Mouse (Mus musculus) gastrocnemius, postnatal 14 days (tissue): ENCODE measurements around the gene Ncapd2. TPM values are rescaled to one million over a fixed set of nuclear protein-coding genes. Genes with fewer than 3 reads are reported as not detected.
A peak's percentile ranks its signal among the peaks of the same experiment; 100 is the strongest.
"Not testable (repeated sequence)": the region's sequence is repeated elsewhere in the genome, so short reads cannot be mapped to it uniquely, and the experiment has no call there.

ENCODE experiments used
- DNase-seq: peaks from one replicate; pipeline ENCODE4 v3.0.0; 2021; ENCODE audit warnings: mixed read lengths
- intact Hi-C: fragments of 180-260 bp; cut with DNase I; formaldehyde crosslinking; loops from one replicate; pipeline ENCODE4 v1.15.1; 2025; ENCODE audit warnings: low total_unique reads
- total RNA-seq, 2 experiments: library from RNA; stranded (reverse); gene quantifications; 2 replicates each; pipeline ENCODE4 v1.2.3; 2021

Gene Ncapd2
- total RNA-seq, 2 experiments from 2014 or later, result 18.4 to 18.7 TPM

DNA sequence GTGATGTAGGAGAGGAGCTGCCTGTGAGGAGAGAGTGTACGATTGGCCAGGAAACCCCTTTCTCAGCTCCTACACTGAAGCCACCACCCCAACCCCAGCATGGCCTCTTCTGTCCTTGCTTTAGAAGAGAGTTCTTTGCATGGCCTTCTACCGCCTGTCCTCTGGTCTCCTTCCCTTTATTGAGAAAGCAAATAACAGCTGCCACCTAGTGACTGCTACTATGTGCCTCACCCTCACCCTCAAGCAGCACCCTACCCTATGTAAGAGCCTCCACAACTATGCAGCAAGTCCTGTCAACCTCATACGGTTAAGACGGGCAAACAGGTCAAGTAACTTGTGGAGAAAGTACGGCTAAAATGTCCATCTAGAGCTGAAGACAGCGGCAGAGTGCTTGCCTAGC lies 21.3 kb downstream of the Ncapd2 start:
- intact Hi-C loops, result no loop called here
- DNase-seq, result no peak

DNA sequence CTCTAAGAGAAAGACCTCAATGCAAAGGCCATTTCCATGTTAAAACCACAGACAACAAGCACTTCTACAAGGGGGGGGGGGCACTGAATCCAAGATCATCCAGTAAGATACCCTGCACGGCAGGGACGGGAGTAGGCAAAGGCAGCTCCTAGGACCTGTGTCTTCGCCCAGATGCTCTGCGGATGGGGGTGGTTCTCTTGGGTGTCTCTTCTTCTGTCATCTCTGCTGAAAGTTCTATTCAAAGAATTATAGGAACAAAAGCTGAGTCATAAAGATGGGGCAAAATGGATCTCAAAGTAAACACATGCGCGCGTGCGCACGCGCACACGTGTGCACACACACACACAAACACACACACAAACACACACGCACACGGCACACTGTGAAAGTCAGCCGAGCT lies 23.4 kb downstream of the Ncapd2 start:
- DNase-seq, result no peak
- intact Hi-C loops, result no loop called here

DNA sequence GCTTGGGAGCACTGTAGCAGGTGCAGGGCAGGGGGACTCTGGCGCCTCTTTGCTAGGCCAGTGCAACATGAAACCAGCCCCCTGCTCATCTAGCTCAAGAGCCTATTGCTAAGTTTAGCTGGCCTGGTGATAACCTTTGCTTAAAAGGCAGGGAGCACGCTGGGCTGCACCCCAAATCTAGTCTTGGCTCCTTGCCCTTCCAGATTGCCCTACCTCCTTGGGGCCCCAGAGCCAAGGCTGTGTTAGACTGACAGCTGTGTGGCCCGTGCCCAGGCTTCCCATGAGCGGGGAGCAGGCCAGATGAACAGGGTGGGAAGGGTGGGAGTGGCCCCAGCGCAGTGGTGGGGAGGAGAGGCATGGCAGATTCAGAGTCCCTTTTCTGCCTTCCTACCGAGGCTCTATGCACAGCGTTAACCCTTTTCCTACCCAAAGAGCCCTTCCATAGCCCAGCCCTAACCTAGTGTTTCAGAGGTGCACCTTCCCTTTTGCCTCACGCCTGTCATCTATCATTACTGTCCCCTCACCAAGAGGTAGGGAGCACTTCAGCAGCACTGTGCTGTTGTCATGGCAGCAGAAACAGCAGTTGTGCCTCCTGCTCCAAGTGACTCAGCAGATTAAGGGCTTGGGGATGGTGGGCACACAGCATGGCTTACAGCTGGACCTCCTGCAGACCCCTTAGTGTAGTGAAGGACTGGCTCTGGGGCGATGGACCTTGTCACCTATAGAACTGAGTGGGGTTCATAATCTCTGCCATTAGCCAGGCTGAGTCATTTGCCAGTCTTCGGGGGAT lies 24.4 kb downstream of the Ncapd2 start:
- peak; percentile 88 for DNase-seq
- intact Hi-C loops, result no loop called here

DNA sequence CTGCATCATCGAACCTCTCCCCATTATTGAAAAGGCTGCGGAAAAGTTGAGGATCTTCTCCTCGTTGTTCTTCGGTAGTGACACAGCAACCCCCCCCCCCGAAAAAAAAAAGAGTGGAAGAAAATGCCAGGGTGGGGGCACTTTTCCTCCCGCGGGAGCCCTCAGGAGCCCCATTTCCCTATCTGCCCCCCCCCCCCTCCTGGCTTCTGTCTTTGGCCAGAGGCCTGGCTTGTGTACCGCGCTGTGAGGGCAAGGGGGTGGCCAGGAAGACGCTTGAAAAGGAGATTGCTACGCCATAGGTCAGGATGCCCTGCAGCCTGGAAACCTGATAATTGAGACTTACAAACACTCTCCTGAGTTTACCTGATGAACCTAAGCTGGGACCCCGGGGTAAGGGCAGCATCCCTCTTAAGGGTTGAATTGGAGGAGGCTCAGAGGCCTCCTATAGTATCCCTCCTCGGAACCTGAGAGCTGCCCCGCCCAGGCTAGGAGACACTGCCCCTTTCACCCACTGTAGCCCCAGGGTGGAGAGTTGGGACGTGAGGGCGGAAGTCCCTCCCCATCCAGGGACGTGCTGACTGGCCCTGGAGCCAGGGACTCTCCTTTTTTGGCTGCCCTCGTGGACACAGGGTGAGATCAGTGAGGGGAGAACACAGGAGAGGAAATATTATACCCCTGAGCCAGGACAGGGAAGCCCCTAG lies 25.3 kb downstream of the Ncapd2 start, which contains the start of gene Gapdh:
Gapdh (minus strand) TSS at position 417 of the 701 bp plus-strand sequence.
- intact Hi-C loops, result no loop called here
- peak; percentile 92 for DNase-seq

DNA sequence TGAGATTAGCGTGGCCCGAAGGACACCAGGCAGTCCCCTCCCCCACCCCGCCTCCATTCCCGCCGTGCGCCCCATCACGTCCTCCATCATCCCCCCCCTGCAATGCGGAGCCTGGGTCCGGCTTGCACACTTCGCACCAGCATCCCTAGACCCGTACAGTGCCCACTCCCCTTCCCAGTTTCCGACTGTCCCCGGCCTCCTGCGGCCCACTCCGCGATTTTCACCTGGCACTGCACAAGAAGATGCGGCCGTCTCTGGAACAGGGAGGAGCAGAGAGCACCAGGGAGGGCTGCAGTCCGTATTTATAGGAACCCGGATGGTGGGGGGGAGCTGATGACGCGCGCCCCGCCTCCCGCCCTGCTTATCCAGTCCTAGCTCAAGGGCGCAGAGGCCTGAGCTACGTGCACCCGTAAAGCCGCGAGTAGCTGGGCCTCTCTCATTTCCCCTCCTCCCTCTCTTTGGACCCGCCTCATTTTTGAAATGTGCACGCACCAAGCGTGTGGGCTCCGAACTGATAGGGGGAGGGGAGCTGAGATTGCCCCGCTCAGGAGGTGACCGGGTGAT lies 26.1 kb downstream of the Ncapd2 start:
- DNase-seq, result peak; percentile 97
- intact Hi-C loops, result no loop called here

DNA sequence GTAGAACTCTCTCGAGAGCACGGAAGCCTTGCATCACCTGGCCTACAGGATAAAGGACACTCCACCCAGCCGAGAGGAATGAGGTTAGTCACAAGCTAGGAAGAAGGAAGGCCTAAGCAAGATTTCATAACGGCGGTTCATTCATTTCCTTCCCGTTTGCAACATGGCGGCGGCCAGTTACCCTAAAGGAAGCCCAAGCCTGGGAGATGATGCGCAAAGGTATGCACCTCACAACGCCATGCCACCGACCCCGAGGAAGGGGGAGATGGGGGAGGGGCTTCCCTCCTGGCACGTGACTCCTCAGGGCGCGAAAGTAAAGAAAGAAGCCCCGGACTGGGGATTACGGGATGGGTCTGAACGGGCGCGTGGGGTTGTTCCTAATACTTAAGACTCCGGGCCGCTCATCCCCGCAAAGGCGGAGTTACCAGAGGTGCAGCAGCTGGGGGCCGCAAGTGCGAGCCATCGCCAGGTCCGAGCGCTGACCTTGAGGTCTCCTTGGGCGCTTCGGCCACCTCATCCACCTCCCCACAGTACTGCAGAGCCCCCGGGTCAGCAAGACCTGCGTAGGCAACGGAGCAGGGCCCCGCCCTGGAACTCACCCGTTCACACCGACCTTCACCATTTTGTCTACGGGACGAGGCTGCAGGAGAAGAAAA lies 26.7 kb downstream of the Ncapd2 start:
- intact Hi-C loops, result no loop called here
- peak; percentile 55 for DNase-seq

DNA sequence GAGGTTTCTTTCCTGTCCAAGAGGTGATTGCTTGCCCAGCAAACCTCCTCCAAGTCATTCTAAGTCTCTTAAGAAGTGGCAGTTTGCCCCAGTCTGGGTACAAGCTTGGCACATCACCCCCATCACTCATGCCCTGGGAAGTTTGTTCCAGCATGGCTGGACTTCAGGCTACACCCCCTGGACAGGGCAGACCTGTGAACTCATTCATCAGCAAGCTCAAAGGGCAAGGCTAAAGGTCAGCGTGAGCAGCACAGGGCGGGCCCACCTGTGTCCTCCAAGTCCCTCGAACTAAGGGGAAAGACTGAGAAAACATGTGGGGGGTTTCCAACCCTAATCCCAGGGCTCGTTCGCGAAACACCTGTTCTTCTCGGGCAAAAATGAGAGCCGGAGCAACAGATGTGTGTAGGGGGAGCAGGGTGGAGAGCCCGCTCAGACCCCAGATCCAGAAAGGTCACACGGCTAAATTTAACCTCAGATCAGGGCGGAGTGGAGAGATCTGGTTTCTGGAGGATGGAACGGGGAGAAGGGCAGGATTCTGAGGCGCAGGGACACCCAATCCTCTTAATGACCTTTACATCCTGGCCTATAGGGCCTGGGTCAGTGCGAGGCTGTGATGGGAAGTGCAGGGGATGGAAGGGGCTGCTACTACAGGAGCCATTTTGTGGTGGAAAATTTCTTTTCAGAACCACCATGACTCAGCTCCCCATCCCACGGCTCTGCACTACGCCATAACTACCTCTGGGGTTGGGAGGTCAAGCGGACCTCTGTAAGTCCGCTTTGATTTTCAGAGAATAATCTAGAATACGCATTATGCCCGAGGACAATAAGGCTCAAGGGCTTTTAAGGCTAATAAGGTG lies 27.5 kb downstream of the Ncapd2 start:
- DNase-seq, result peak; percentile 58
- intact Hi-C loops, result no loop called here

DNA sequence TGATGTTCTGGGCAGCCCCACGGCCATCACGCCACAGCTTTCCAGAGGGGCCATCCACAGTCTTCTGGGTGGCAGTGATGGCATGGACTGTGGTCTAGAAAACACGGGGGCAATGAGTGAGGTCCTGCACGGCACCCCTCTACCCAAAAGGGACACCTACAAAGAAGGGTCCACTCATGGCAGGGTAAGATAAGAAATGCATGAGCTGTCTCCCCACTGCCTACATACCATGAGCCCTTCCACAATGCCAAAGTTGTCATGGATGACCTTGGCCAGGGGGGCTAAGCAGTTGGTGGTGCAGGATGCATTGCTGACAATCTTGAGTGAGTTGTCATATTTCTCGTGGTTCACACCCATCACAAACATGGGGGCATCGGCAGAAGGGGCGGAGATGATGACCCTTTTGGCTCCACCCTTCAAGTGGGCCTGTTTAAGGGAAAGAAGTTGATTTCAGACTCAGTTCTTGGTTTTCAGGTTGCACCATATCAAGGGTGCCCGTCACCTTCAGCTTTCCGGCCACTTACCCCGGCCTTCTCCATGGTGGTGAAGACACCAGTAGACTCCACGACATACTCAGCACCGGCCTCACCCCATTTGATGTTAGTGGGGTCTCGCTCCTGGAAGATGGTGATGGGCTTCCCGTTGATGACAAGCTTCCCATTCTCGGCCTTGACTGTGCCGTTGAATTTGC lies 28.7 kb downstream of the Ncapd2 start:
- DNase-seq, intact Hi-C loops: not testable (repeated sequence)

DNA sequence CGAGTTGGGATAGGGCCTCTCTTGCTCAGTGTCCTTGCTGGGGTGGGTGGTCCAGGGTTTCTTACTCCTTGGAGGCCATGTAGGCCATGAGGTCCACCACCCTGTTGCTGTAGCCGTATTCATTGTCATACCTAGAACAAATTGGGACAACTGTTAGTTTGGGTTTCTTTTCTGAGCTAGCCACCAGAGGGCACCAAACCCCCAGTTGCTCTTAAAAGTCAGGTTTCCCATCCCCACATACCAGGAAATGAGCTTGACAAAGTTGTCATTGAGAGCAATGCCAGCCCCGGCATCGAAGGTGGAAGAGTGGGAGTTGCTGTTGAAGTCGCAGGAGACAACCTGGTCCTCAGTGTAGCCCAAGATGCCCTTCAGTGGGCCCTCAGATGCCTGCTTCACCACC lies 29.5 kb downstream of the Ncapd2 start:
- intact Hi-C loops, result not testable (repeated sequence)

DNA sequence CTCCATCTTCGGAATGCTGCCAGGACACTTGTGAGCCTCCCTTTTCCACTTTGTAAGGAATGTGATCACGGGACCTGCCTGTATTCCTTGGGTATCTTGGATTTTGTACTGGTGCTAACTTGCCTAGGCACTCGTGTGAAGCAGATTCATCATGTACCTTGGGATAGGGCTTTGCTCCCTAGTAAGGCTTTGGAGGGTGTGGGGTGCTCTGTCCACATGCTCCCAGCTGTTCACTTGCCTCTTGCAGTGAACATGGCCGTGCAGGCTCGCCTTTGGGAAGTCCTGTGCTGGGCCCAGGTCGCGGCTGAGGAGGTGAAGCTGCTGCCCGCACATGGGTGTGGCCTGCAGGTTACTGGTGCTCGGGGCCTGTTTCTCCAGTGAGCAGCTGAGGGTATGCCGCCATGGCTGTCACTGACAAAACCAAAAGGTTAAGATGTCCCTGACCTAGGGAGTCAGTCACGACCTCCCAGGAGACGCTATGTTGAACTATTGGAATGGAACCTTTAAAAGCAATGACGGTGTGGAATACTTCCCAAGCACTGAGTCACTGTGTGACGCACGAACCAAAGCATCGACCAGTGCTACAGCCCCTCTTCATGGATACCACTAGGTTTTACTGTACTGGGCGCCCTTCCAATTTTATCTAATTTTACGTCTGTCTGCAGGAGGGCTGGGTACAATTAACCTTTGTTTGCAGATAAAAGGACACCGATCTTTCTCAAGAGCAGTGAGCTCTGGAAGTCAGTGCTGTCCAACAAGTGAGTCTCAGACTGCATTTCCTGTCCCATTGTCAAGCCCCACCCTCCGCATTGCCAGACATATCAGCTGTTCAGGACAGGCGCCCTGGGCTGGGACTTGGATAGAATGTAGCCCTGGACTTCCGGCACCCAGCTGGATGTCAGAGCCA lies 30.4 kb downstream of the Ncapd2 start:
- intact Hi-C loops, result no loop called here
- DNase-seq, result peak; percentile 77

More for the DNA sequence above, 29.5 kb downstream of the Ncapd2 start:
- DNase-seq, result peak; percentile 64

DNA sequence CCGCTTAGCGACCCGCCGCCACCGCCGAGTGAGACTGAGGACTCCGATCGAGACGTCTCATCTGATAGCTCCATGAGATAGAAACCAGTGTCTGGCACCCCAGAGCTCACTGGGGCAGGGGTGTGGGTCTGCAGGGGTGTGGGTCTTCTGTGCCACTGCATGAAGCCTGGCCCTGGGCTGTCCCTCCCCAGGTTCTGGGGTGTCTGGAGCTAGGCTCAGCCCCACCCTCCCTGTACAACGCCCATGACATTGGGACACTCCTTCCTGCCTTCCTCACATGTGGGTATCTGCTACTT lies 31.0 kb downstream of the Ncapd2 start:
- intact Hi-C loops, result no loop called here
- no peak for DNase-seq

DNA sequence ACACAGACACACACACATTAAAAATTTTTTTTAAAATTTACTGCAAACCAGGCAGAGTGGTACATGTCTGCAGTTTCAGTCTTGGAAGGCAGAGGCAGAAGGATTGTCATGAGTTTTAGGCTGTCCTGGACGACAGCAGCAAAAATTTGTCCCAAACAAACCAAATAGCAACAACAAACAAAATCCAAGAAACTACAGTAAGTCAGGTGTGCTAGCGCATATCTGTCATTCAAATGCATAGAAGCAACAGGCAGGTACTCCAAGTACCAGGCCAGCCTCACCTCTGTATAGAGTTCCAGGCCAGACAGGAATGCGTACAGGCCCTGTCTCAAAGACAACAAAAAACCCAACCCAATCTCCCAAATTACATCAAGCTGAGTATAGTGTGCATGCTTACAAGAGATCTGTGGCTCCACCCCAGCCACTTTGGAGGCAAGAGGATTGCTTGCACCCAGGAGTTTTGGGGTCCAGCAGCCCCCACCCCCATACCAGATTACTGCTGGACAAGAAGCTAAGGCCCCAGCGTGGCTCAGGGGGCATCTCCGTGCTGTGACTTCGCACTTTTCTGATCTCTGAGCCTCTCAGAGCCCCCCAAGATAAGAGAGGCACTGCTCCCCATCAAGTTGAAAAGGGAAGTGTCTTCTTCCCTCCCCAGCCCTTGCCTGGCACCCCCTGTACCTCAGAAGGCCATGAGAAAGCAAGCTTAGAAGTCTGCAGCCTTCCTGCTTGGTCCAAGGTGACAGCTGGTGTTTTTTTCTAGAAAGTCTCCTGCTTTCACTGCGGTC lies 31.5 kb downstream of the Ncapd2 start:
- intact Hi-C loops, result no loop called here
- no peak for DNase-seq

DNA sequence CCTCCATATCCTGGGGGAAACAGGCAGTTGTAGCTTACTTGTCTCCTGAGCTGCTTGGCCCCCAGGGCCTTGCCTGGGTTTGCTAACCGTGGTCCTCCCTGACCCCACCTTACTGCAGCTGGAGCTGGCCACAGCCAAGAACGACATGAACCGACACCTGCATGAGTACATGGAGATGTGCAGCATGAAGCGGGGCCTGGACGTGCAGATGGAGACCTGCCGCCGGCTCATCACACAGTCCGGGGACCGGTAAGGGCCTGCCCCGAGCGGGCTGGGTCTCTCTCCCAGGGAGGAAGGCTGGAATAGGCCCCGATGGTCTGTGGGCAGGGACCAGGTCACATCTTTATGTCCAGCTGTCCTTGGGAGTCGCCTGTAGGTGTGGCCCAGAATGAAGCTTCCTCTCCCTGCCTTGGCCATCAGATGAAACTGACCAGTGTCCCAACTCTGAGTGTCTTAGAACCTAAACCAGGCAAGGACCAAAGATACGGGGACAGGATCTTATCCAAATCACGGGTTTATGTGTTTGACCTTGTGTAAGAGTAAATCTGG lies 32.5 kb downstream of the Ncapd2 start:
- DNase-seq, result no peak
- intact Hi-C loops, result no loop called here

DNA sequence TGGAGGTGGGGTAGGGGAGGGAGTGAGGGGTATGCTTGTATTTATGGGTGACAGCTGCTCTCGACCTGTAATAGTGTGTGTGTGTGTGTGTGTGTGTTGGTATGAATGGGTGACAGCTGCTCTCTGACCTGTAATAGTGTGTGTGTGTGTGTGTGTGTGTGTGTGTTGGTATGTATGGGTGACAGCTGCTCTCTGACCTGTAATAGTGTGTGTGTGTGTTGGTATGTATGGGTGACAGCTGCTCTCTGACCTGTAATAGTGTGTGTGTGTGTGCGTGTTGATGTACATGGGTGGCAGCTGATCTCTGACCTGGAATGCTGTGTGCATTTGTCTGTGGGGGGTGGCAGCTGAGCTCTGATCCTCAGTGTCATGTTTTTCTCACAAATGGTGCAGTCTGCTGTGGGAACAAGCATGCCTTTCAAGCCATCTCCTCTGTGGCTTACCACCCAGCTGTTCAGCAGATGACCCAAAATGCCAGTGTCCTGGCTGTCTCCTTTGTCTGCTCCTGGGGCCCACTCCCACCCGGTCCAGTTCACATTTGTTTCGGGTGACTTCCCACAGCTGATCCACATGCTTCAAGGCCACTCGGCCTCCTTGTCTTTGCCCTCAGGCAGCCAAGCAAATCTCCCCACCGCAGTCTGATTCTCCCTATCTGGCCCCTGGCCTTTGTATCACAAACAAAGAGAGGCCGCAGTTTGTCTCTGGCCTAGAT lies 34.4 kb downstream of the Ncapd2 start:
- no peak for DNase-seq
- intact Hi-C loops, result no loop called here

DNA sequence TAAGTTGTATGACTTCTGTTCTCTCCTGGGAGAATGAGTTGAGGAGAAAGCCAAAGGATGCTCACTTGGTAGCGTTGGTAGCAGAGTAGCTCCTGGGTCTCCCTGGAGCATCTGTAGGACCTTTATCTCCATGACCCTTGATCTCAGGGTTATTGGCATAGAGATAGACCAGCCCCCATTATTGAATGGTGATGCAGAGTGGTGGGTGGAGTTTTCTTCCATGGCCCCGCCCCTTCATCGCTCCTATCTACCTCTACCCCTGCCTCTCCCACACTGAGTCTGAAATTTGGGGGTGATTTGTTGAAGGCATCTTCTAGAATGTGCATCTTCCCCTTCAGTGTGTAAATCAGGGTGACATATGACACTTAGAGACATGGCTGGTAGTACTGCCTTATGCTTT lies 35.0 kb downstream of the Ncapd2 start:
- DNase-seq, result no peak
- intact Hi-C loops, result no loop called here

DNA sequence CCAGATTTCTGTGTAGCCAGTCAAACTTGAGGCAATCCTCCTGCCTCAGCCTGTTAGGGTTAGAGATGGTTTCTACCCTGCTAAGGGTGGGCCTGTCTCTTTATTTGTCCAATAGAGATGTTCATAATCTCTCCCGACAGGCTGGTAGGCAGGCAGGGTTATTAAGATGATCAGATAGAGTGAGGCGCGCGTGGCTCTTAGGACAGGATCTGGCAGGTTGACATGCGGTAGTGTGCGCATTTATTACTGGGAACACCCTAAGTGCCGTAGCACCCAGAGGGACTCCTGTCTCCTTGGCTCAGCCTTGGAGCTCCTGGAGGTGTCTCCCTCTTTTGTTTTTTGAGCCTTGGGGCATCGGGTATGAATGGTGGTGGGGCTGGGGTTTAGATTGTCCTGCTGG lies 36.2 kb downstream of the Ncapd2 start:
- no peak for DNase-seq
- intact Hi-C loops, result no loop called here
